Mouse (Mus musculus) megakaryocyte, embryonic 14.5 days (primary cell): ENCODE data around the gene Sbf2.

ENCODE experiments used
- FLI1 ChIP-seq: IDR thresholded peaks from 2 replicates; pipeline ENCODE4 v1.6.1; 2012; ENCODE audit warnings: low read length, inconsistent platforms, mixed read lengths
- GATA1 ChIP-seq: IDR thresholded peaks from 3 replicates; pipeline ENCODE4 v1.6.1; 2012; ENCODE audit warnings: mixed read lengths, low read length, inconsistent platforms, borderline replicate concordance

DNA sequence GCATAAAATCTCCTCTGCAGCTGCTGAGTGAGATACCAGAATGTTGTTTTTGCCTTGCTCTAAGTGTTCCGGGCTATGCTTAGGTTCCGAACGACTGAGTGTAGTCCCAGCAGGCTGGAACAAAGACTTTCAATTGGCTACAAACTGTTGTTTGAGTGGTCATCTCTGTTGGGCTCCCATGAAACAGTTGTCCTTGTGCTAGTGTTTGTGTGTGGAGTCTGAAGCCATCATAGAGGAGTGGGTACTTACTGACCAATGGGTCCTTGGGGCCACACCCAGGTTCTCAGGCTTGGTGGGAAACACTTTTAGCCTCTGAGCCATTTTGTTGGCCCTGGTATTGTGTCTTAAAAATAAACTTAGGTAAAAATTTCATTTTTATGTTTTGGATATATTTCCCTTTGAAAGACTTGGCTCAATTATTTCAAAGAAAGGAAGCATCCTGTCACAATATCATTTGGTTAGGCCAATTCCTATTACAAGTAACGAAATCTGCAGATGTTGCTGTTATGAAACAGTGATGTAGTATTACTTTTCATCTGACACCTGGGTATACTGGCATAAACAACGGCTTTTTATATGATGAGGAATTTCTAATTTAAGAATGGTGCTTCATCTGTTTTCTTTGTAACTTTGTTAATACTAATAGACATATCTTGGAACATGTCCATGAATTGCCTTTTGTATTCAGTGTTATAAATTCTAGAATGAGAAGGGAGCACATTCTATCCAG is 289.2 kb downstream of the Sbf2 start:
- TF ChIP-seq GATA1 (no peak), FLI1 (no peak)
